Mouse (Mus musculus): ENCODE data around the gene Sbf1. TPM values are rescaled to one million over a fixed set of nuclear protein-coding genes. Genes with fewer than 3 reads are reported as not detected.

The Sbf1 gene
- total and polyA plus RNA-seq, 2 experiments = 22.3 to 99.0 TPM

DNA sequence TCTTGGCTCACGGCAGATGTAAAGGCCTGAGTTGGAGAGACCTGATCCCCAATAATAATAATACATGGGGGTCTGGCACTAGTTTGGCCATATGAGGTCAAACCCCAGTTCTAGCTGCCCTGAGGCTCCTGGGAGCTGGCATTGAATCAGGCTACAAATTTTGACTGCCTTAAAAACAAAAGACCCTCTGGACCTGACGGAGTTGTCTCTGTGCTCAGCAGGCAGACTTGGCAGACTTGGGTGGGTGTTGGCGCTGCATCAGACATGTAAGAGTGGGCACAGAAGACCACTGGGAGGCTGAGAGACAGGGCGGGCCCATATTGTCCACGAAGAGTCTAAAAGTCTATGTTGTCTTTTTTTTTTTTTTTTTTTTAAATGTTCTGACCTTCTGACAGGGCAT lies 28.5 kb downstream of the Sbf1 start:
- 88% methylated on average over 5 of the region's 5 CpGs for WGBS
- TF ChIP-seq POLR2A (IDR thresholded peaks at IDR 0.05; ENCODE audit: extremely low read depth, insufficient read depth, low read length) (no peak), CTCF (IDR thresholded peaks at IDR 0.05; ENCODE audit: low read depth, low read length) (no peak)
- Histone ChIP-seq H3K4me3 (ENCODE audit: insufficient read depth, low read depth, low read length) (no peak overlapping the region), H3K9ac (ENCODE audit: low read depth, low read length) (no peak overlapping the region), H3K27me3 (ENCODE audit: control insufficient read depth, insufficient read depth, low read length) (no peaks in the 10 kb centered on the region), H3K4me1 (ENCODE audit: control insufficient read depth, insufficient read depth, low read length) (no peaks in the 10 kb centered on the region), H3K27ac (replicated peaks; ENCODE audit: insufficient read depth, low read depth, low read length) (no peak overlapping the region), H3K36me3 (ENCODE audit: control insufficient read depth, insufficient read depth, low read length) (peaks cover 27% of the 10 kb centered on the region), H3K79me2 (ENCODE audit: control insufficient read depth, insufficient read depth, low read length) (no peaks in the 10 kb centered on the region)
- DNase-seq (ENCODE audit: extremely low read depth, low read depth, low spot score) = no peak

DNA sequence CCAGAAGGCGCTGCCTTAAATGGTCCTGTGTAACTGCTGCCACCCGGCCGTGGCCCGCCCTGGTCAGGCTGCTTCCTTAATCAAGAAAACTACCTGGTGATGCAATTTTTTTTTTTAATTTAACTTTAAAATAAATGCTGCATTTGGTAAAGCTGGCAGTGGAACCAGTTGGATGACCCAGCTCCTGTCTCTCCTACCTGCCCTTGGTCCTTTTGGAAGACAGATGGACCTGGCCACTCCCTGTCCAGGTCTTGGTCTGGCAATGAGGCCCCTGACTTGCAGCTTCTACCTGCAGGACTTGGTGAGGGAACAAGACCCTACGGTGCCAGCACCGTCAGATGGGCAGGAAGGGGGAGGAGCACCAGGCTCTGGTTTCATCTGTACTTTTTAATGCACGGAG lies 29.0 kb downstream of the Sbf1 start:
- no peak for DNase-seq (ENCODE audit: extremely low read depth, low read depth, low spot score)
- Histone ChIP-seq H3K27me3 (ENCODE audit: control insufficient read depth, insufficient read depth, low read length) (no peaks in the 10 kb centered on the region), H3K9ac (ENCODE audit: low read depth, low read length) (no peak overlapping the region), H3K4me1 (ENCODE audit: control insufficient read depth, insufficient read depth, low read length) (no peaks in the 10 kb centered on the region), H3K4me3 (ENCODE audit: insufficient read depth, low read depth, low read length) (no peak overlapping the region), H3K36me3 (ENCODE audit: control insufficient read depth, insufficient read depth, low read length) (peaks cover 27% of the 10 kb centered on the region), H3K79me2 (ENCODE audit: control insufficient read depth, insufficient read depth, low read length) (no peaks in the 10 kb centered on the region), H3K27ac (replicated peaks; ENCODE audit: insufficient read depth, low read depth, low read length) (no peak overlapping the region)
- 80% methylated on average over 7 of the region's 7 CpGs for WGBS
- TF ChIP-seq CTCF (IDR thresholded peaks at IDR 0.05; ENCODE audit: low read depth, low read length) (no peak), POLR2A (IDR thresholded peaks at IDR 0.05; ENCODE audit: extremely low read depth, insufficient read depth, low read length) (no peak)

DNA sequence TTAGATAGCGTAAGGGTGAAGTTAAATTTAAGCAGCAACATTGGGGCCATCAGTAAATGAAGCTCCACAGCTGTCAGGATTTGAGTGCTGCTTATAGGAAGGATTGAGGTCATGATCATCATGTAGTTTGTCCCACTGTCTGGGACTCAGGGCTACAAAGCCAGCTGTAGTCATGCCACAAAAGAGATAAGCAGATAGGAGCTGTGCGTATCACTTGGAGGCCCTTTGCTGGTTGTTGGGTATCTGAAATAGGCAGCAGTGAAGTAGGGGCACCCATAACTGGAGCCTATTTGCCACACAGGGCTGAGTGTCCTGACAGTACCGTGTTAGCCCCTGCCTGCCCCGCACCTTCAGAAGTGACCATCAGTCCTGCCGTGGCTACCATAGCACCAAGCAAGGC lies 29.6 kb downstream of the Sbf1 start:
- Histone ChIP-seq H3K79me2 (ENCODE audit: control insufficient read depth, insufficient read depth, low read length) (no peaks in the 10 kb centered on the region), H3K4me1 (ENCODE audit: control insufficient read depth, insufficient read depth, low read length) (no peaks in the 10 kb centered on the region), H3K9ac (ENCODE audit: low read depth, low read length) (no peak overlapping the region), H3K27me3 (ENCODE audit: control insufficient read depth, insufficient read depth, low read length) (no peaks in the 10 kb centered on the region), H3K36me3 (ENCODE audit: control insufficient read depth, insufficient read depth, low read length) (peaks cover 23% of the 10 kb centered on the region), H3K27ac (replicated peaks; ENCODE audit: insufficient read depth, low read depth, low read length) (no peak overlapping the region), H3K4me3 (ENCODE audit: insufficient read depth, low read depth, low read length) (no peak overlapping the region)
- no peak for TF ChIP-seq POLR2A (IDR thresholded peaks at IDR 0.05; ENCODE audit: extremely low read depth, insufficient read depth, low read length)
- no peak for DNase-seq (ENCODE audit: extremely low read depth, low read depth, low spot score)
- WGBS = 97% methylated on average over 5 of the region's 5 CpGs

DNA sequence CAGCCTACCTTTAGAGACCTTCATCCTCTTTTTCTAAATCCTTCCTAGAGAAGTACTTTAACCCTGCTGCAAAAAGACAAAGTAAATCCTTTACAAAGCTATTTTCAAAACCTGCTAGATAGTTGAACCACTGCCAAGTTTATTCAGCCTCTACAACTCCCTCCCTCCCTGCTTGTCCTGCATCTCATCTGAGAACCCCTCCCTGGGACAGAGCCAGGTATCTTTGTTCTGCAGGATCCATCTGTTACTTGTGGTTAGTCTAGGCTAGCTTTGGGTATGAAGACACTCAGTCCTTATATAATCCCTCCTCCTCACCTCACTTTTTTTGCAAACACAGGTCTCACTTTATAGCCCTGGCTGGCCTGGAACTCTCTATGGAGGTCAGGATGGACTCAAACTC lies 30.1 kb downstream of the Sbf1 start:
- no peak for DNase-seq (ENCODE audit: extremely low read depth, low read depth, low spot score)
- H3K4me1 ChIP-seq (ENCODE audit: control insufficient read depth, insufficient read depth, low read length) = no peaks in the 10 kb centered on the region
- H3K27me3 ChIP-seq (ENCODE audit: control insufficient read depth, insufficient read depth, low read length) = no peaks in the 10 kb centered on the region
- no peak overlapping the region for H3K27ac ChIP-seq (replicated peaks; ENCODE audit: insufficient read depth, low read depth, low read length)
- H3K36me3 ChIP-seq (ENCODE audit: control insufficient read depth, insufficient read depth, low read length) = peaks cover 22% of the 10 kb centered on the region
- no peak overlapping the region for H3K9ac ChIP-seq (ENCODE audit: low read depth, low read length)
- no peak overlapping the region for H3K4me3 ChIP-seq (ENCODE audit: insufficient read depth, low read depth, low read length)
- no peaks in the 10 kb centered on the region for H3K79me2 ChIP-seq (ENCODE audit: control insufficient read depth, insufficient read depth, low read length)
- TF ChIP-seq POLR2A (IDR thresholded peaks at IDR 0.05; ENCODE audit: extremely low read depth, insufficient read depth, low read length) (no peak), CTCF (IDR thresholded peaks at IDR 0.05; ENCODE audit: low read depth, low read length) (no peak)

DNA sequence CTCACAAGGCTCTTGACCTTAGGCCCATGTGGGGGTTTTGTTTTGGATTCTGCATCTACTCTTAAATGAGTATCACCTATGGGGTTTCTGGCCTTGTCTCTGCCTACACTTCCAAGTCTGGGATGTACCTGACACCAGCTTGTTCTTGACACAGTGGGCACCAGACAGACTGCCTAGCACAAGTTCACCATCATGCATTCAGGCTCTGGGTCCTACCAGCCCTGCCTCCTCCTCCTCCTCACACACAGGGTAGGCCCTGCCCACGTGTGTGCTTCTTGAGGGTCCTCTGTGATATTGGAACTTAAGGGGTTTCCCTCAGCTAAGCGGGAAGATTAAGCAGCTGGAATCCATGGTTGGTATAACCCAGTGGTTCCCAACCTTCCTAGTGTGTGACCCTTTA lies 31.0 kb downstream of the Sbf1 start:
- Histone ChIP-seq H3K9ac (ENCODE audit: low read depth, low read length) (no peak overlapping the region), H3K4me3 (ENCODE audit: insufficient read depth, low read depth, low read length) (no peak overlapping the region), H3K36me3 (ENCODE audit: control insufficient read depth, insufficient read depth, low read length) (peaks cover 18% of the 10 kb centered on the region), H3K4me1 (ENCODE audit: control insufficient read depth, insufficient read depth, low read length) (no peaks in the 10 kb centered on the region), H3K27ac (replicated peaks; ENCODE audit: insufficient read depth, low read depth, low read length) (no peak overlapping the region), H3K79me2 (ENCODE audit: control insufficient read depth, insufficient read depth, low read length) (no peaks in the 10 kb centered on the region), H3K27me3 (ENCODE audit: control insufficient read depth, insufficient read depth, low read length) (no peaks in the 10 kb centered on the region)
- no peak for DNase-seq (ENCODE audit: extremely low read depth, low read depth, low spot score)
- WGBS = 94% methylated on average over 2 of the region's 2 CpGs
- TF ChIP-seq POLR2A (IDR thresholded peaks at IDR 0.05; ENCODE audit: extremely low read depth, insufficient read depth, low read length) (no peak), CTCF (IDR thresholded peaks at IDR 0.05; ENCODE audit: low read depth, low read length) (no peak)

DNA sequence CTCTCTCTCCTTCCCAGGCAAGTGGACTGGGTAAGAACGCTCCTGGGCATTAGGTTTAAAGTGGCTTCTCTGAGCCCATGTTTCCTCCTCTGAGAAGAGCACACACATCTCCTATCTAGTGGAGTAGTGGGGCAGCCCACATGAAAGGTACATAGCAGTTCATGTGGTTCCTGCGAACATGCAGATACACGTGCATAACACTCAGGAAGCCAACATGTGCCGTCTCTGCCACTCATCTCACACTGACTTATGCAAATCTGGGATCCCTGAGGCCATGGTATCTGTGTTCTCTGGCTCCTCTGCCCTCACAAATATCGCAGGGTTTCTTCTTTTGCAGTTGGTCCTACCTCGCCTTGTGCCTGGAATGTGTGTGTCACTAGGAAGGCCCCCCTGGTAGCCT lies 32.6 kb downstream of the Sbf1 start:
- H3K9ac ChIP-seq (ENCODE audit: low read depth, low read length) = no peak overlapping the region
- H3K27me3 ChIP-seq (ENCODE audit: control insufficient read depth, insufficient read depth, low read length) = no peaks in the 10 kb centered on the region
- no peak overlapping the region for H3K4me3 ChIP-seq (ENCODE audit: insufficient read depth, low read depth, low read length)
- H3K79me2 ChIP-seq (ENCODE audit: control insufficient read depth, insufficient read depth, low read length) = no peaks in the 10 kb centered on the region
- H3K4me1 ChIP-seq (ENCODE audit: control insufficient read depth, insufficient read depth, low read length) = no peaks in the 10 kb centered on the region
- TF ChIP-seq POLR2A (IDR thresholded peaks at IDR 0.05; ENCODE audit: extremely low read depth, insufficient read depth, low read length) = no peak
- no peak for TF ChIP-seq CTCF (IDR thresholded peaks at IDR 0.05; ENCODE audit: low read depth, low read length)
- no peak overlapping the region for H3K27ac ChIP-seq (replicated peaks; ENCODE audit: insufficient read depth, low read depth, low read length)
- DNase-seq (ENCODE audit: extremely low read depth, low read depth, low spot score) = no peak
- peaks cover 11% of the 10 kb centered on the region for H3K36me3 ChIP-seq (ENCODE audit: control insufficient read depth, insufficient read depth, low read length)
- 92% methylated on average over 6 of the region's 6 CpGs for WGBS
